Mouse (Mus musculus) common myeloid progenitor, adult 5-6 weeks (primary cell): ENCODE data around the gene Olfr11. TPM values are rescaled to one million over a fixed set of nuclear protein-coding genes. Genes with fewer than 3 reads are reported as not detected.

Source experiments
- ATAC-seq: replicated peaks from 2 replicates; pipeline ENCODE4 v1.8.0; 2016; ENCODE audit warnings: low read depth, mild to moderate bottlenecking, moderate TSS enrichment, inconsistent platforms; ENCODE audit not compliant: poor library complexity, severe bottlenecking
- total RNA-seq: library from RNA; stranded (forward); fragments of 200-1000, 187-1606 nt; gene quantifications from 2 replicates; pipeline ENCODE4 v1.2.3, GENCODE M21; 2017

The Olfr11 gene
- not detected in 2 replicates for total RNA-seq

- no peak for ATAC-seq
Observed at GRCm38 (mm10) chr13:21642418-21642817, at the start of gene Olfr11. Gene Olfr11 (minus strand): TSS chr13:21642518.

GRCm38 (mm10) chr13:21677305-21677704 lies 35.0 kb upstream of the Olfr11 start, which contains the start of gene Olfr1360:
Gene Olfr1360 (minus strand): TSS chr13:21677405.
- ATAC-seq = no peak

GRCm38 (mm10) chr13:21663286-21663685 lies 21.0 kb upstream of the Olfr11 start, which contains the start of gene Olfr1361:
Gene Olfr1361 (minus strand): TSS chr13:21663386.
- ATAC-seq = no peak

GRCm38 (mm10) chr13:21613922-21614321 lies 28.4 kb downstream of the Olfr11 start, which contains the start of gene Olfr1362:
Gene Olfr1362 (minus strand): TSS chr13:21614022.
- no peak for ATAC-seq

- ATAC-seq = no peak
Observed at GRCm38 (mm10) chr13:21591618-21592017, 50.7 kb downstream of the Olfr11 start.

Other genes with a start within 250 kb of the Olfr11 start
- gene Zkscan3, start 239.8 kb downstream of the Olfr11 start, total RNA-seq = 37.7 and 38.6 TPM in 2 replicates
- 0.87 and 1.2 TPM in 2 replicates for gene Pgbd1, start 201.5 kb downstream of the Olfr11 start, total RNA-seq
- 18.6 and 27.6 TPM in 2 replicates for gene Zscan26, start 188.8 kb downstream of the Olfr11 start, total RNA-seq
- gene Nkapl, start 174.0 kb downstream of the Olfr11 start, total RNA-seq = 0.19 TPM in 1 of 2 replicates, not detected in the other
- gene Zkscan4, start 163.6 kb downstream of the Olfr11 start, total RNA-seq = 0.73 and 1.4 TPM in 2 replicates
- not detected in 2 replicates for gene Gm10065, start 163.1 kb downstream of the Olfr11 start, total RNA-seq
- 0.37 and 0.44 TPM in 2 replicates for gene AK157302, start 147.3 kb downstream of the Olfr11 start, total RNA-seq
- 8.5 and 11.7 TPM in 2 replicates for gene Gm11273, start 141.1 kb downstream of the Olfr11 start, total RNA-seq
- 12.4 and 14.7 TPM in 2 replicates for gene Zkscan8, start 111.4 kb downstream of the Olfr11 start, total RNA-seq
- not detected in 2 replicates for gene Olfr1366, start 99.7 kb downstream of the Olfr11 start, total RNA-seq
- not detected in 2 replicates for gene Olfr1535, start 82.6 kb downstream of the Olfr11 start, total RNA-seq
- not detected in 2 replicates for gene Olfr1364, start 60.8 kb downstream of the Olfr11 start, total RNA-seq
- not detected in 2 replicates for gene Olfr1362, start 28.5 kb downstream of the Olfr11 start, total RNA-seq
- not detected in 2 replicates for gene Olfr1361, start 20.9 kb upstream of the Olfr11 start, total RNA-seq
- not detected in 2 replicates for gene Olfr1360, start 34.9 kb upstream of the Olfr11 start, total RNA-seq
- gene Olfr1359, start 55.6 kb upstream of the Olfr11 start, total RNA-seq = not detected in 2 replicates
- 401 and 517 TPM in 2 replicates for gene Hist1h2bl, start 73.6 kb upstream of the Olfr11 start, total RNA-seq
- gene Hist1h2ai, start 73.9 kb upstream of the Olfr11 start, total RNA-seq = 1,241 and 1,337 TPM in 2 replicates
- gene Hist1h3h, start 75.1 kb upstream of the Olfr11 start, total RNA-seq = 145 and 293 TPM in 2 replicates
- 379 and 469 TPM in 2 replicates for gene Hist1h2bm, start 79.5 kb upstream of the Olfr11 start, total RNA-seq
- 469 and 581 TPM in 2 replicates for gene Hist1h4j, start 92.5 kb upstream of the Olfr11 start, total RNA-seq
- gene Hist1h4k, start 108.0 kb upstream of the Olfr11 start, total RNA-seq = 4,229 and 5,615 TPM in 2 replicates
- 950 and 1,047 TPM in 2 replicates for gene Hist1h2ak, start 111.3 kb upstream of the Olfr11 start, total RNA-seq
- 1,475 and 1,634 TPM in 2 replicates for gene Hist1h2bn, start 111.6 kb upstream of the Olfr11 start, total RNA-seq
- gene Hist1h1b, start 138.1 kb upstream of the Olfr11 start, total RNA-seq = 1,123 and 1,267 TPM in 2 replicates
- gene Hist1h3i, start 140.9 kb upstream of the Olfr11 start, total RNA-seq = 252 and 264 TPM in 2 replicates
- 413 and 544 TPM in 2 replicates for gene Hist1h2an, start 144.7 kb upstream of the Olfr11 start, total RNA-seq
- gene Hist1h2bp, start 144.9 kb upstream of the Olfr11 start, total RNA-seq = 69.7 and 70.4 TPM in 2 replicates
- 106 and 143 TPM in 2 replicates for gene Hist1h2bq, start 167.7 kb upstream of the Olfr11 start, total RNA-seq
- gene Hist1h2ao, start 167.9 kb upstream of the Olfr11 start, total RNA-seq = 626 and 966 TPM in 2 replicates
- 3,201 and 5,019 TPM in 2 replicates for gene Hist1h4m, start 169.2 kb upstream of the Olfr11 start, total RNA-seq
- 2,940 and 3,195 TPM in 2 replicates for gene Hist1h4n, start 189.7 kb upstream of the Olfr11 start, total RNA-seq
- 1,879 and 2,229 TPM in 2 replicates for gene Hist1h2ap, start 191.0 kb upstream of the Olfr11 start, total RNA-seq
- gene Hist1h2br, start 191.2 kb upstream of the Olfr11 start, total RNA-seq = 234 and 268 TPM in 2 replicates